In genomic region chr9:56609486-56609885, GRCm38 (mm10) we compare ENCODE assay signal across 24 mouse cellular contexts.
DNase-seq lines count a peak whose midpoint lies in the region; ATAC-seq lines count a peak whose summit lies in the region.
"Had no signal": no experiment of that assay in that cellular context is flagged by ENCODE, and none has a peak within 500 bp of the region (broad histone marks: within the 10 kb centered on the region; RNA-seq: fewer than 3 reads in every experiment).

No protein-coding gene starts in this region.

- no peak for ATAC-seq in forebrain, embryonic 12.5 days (ENCODE audit: low FRiP score)
- ATAC-seq in hindbrain, embryonic 12.5 days (ENCODE audit: low FRiP score): peak; percentile 42; the same call in 1 of the 2 replicates
- no peak for ATAC-seq in midbrain, embryonic 16.5 days
- ATAC-seq: intestine, embryonic 15.5 days had no signal

- H3K9me3 ChIP-seq in forebrain, embryonic 12.5 days: no peaks in the 10 kb centered on the region
- H3K9me3 ChIP-seq in forebrain, embryonic 10.5 days: no peaks in the 10 kb centered on the region
- no peaks in the 10 kb centered on the region for H3K9me3 ChIP-seq in hindbrain, embryonic 12.5 days (replicated peaks)
- no peaks in the 10 kb centered on the region for H3K9me3 ChIP-seq in midbrain, embryonic 10.5 days (replicated peaks)
- H3K9me3 ChIP-seq in midbrain, embryonic 16.5 days (replicated peaks; ENCODE audit: control insufficient read depth, low read length, poor library complexity, severe bottlenecking): no peaks in the 10 kb centered on the region
- H3K9me3 ChIP-seq: embryonic facial prominence, embryonic 10.5 days; intestine, embryonic 15.5 days; megakaryocyte, embryonic 14.5 days had no signal

- DNase-seq in forebrain, embryonic 10.5 days (ENCODE audit: extremely low spot score, low spot score): no peak
- peak; percentile 38 for DNase-seq in midbrain, embryonic 10.5 days (ENCODE audit: low spot score)
- DNase-seq in frontal cortex, adult 2 months (ENCODE audit: extremely low spot score in 1 of 2, low spot score in 1 of 2): no peak
- DNase-seq in thymus, postnatal 25 days: no peak
- DNase-seq in lung, postnatal 10 days: no peak
- DNase-seq: adrenal gland, postnatal 10 days; gastrocnemius, adult 2 months; heart, postnatal 4 days; kidney, adult 9 months; kidney, postnatal 36 days; lung, embryonic 14.5 days; lung, postnatal 36 days; right cerebral cortex, postnatal 25 days; spleen, adult 18-20 months; thymus, postnatal 14 days had no signal

- WGBS in forebrain, embryonic 12.5 days: 7% methylated on average over 5 of the region's 5 CpGs
- WGBS in forebrain, embryonic 10.5 days: 4% methylated on average over 5 of the region's 5 CpGs
- 10% methylated on average over 5 of the region's 5 CpGs for WGBS in hindbrain, embryonic 12.5 days
- 3% methylated on average over 5 of the region's 5 CpGs for WGBS in midbrain, embryonic 10.5 days
- WGBS in midbrain, embryonic 16.5 days: 2% methylated on average over 5 of the region's 5 CpGs

- H3K36me3 ChIP-seq in forebrain, embryonic 12.5 days (replicated peaks): no peaks in the 10 kb centered on the region
- no peaks in the 10 kb centered on the region for H3K36me3 ChIP-seq in forebrain, embryonic 10.5 days (replicated peaks)
- no peaks in the 10 kb centered on the region for H3K36me3 ChIP-seq in hindbrain, embryonic 12.5 days
- H3K36me3 ChIP-seq in midbrain, embryonic 10.5 days: no peaks in the 10 kb centered on the region
- no peaks in the 10 kb centered on the region for H3K36me3 ChIP-seq in midbrain, embryonic 16.5 days (ENCODE audit: control insufficient read depth, insufficient read depth, low read length)
- H3K36me3 ChIP-seq: embryonic facial prominence, embryonic 10.5 days; intestine, embryonic 15.5 days had no signal

- H3K9ac ChIP-seq in forebrain, embryonic 12.5 days: no peak overlapping the region
- no peak overlapping the region for H3K9ac ChIP-seq in hindbrain, embryonic 12.5 days
- H3K9ac ChIP-seq in midbrain, embryonic 16.5 days (ENCODE audit: low read depth, low read length): 0 out of 2 replicates have a peak overlapping the region, but pooled peaks have one; percentile 15
- H3K9ac ChIP-seq: intestine, embryonic 15.5 days; liver, embryonic 14.5 days; lung, embryonic 14.5 days had no signal

- H3K4me1 ChIP-seq in forebrain, embryonic 12.5 days: peaks cover 38% of the 10 kb centered on the region
- peaks cover 47% of the 10 kb centered on the region for H3K4me1 ChIP-seq in forebrain, embryonic 10.5 days
- H3K4me1 ChIP-seq in hindbrain, embryonic 12.5 days: peaks cover 42% of the 10 kb centered on the region
- peaks cover 71% of the 10 kb centered on the region for H3K4me1 ChIP-seq in midbrain, embryonic 10.5 days
- peaks cover 23% of the 10 kb centered on the region for H3K4me1 ChIP-seq in midbrain, embryonic 16.5 days (ENCODE audit: control insufficient read depth, insufficient read depth, low read length)

- H3K27ac ChIP-seq in forebrain, embryonic 12.5 days: no peak overlapping the region
- no peak overlapping the region for H3K27ac ChIP-seq in forebrain, embryonic 10.5 days
- no peak overlapping the region for H3K27ac ChIP-seq in hindbrain, embryonic 12.5 days
- peak overlapping the region; percentile 67 for H3K27ac ChIP-seq in midbrain, embryonic 10.5 days (replicated peaks)
- H3K27ac ChIP-seq in midbrain, embryonic 16.5 days (ENCODE audit: low read length): peak overlapping the region; percentile 14; the same call in 1 of the 2 replicates
- H3K27ac ChIP-seq: embryonic facial prominence, embryonic 10.5 days; gastrocnemius, adult 2 months; intestine, embryonic 15.5 days; left cerebral cortex, adult 2 months; liver, embryonic 14.5 days had no signal

- H3K4me3 ChIP-seq in forebrain, embryonic 12.5 days (replicated peaks): no peak overlapping the region
- H3K4me3 ChIP-seq in forebrain, embryonic 10.5 days: no peak overlapping the region
- H3K4me3 ChIP-seq in hindbrain, embryonic 12.5 days: no peak overlapping the region
- H3K4me3 ChIP-seq in midbrain, embryonic 10.5 days: no peak overlapping the region
- no peak overlapping the region for H3K4me3 ChIP-seq in midbrain, embryonic 16.5 days (ENCODE audit: low read depth, low read length)
- H3K4me3 ChIP-seq: embryonic facial prominence, embryonic 10.5 days; gastrocnemius, adult 2 months; intestine, embryonic 15.5 days; left cerebral cortex, adult 2 months; megakaryocyte, embryonic 14.5 days; myocyte had no signal

- H3K4me2 ChIP-seq in forebrain, embryonic 12.5 days: 0 out of 2 replicates have a peak overlapping the region, but pooled peaks have one; percentile 2
- H3K4me2 ChIP-seq in hindbrain, embryonic 12.5 days (replicated peaks): no peak overlapping the region
- H3K4me2 ChIP-seq in midbrain, embryonic 16.5 days (ENCODE audit: low read length): no peak overlapping the region
- H3K4me2 ChIP-seq: intestine, embryonic 15.5 days; lung, embryonic 14.5 days had no signal

- H3K27me3 ChIP-seq in forebrain, embryonic 12.5 days: peaks cover 39% of the 10 kb centered on the region
- H3K27me3 ChIP-seq in forebrain, embryonic 10.5 days (ENCODE audit: poor library complexity, severe bottlenecking): peaks cover 57% of the 10 kb centered on the region
- peaks cover 3% of the 10 kb centered on the region; the same call in 1 of the 2 replicates for H3K27me3 ChIP-seq in hindbrain, embryonic 12.5 days
- peaks cover 44% of the 10 kb centered on the region for H3K27me3 ChIP-seq in midbrain, embryonic 10.5 days (ENCODE audit: low read depth, poor library complexity, severe bottlenecking)
- no peaks in the 10 kb centered on the region for H3K27me3 ChIP-seq in midbrain, embryonic 16.5 days (ENCODE audit: control insufficient read depth, insufficient read depth, low read depth, low read length)

Comparison
In these comparisons a context has a peak if more than half of its experiments do, and no peak if none do; other contexts are left out.
1. H3K27ac ChIP-seq: peak in midbrain, embryonic 10.5 days (single experiment) and midbrain, embryonic 16.5 days (single experiment); none in forebrain, embryonic 12.5 days (single experiment), forebrain, embryonic 10.5 days (single experiment) and hindbrain, embryonic 12.5 days (single experiment).